ENCODE assay signal across 9 mouse cellular contexts in the genomic region with DNA sequence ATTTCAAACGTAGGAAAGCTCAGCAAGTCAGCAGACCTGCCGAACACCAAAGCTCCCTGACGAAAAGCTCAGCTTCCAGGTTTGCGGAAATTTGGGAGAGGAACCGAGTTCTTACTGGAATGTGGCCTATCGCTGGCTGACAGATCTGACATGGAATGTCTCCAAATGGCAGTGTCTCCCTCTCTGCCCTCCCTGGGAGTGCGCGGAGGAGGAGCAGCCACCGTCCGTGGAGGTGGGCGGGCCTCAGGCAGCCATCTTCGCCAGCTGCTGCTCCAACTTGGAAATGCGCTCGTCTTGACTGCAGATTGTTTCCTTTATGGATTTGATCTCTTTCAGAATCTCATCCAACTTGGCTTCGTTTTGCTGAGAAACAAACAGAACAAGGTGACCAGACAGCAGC. TPM values are rescaled to one million over a fixed set of nuclear protein-coding genes. Genes with fewer than 3 reads are reported as not detected.
A peak's percentile ranks its signal among the peaks of the same experiment; 100 is the strongest.
DNase-seq lines count a peak whose midpoint lies in the region; ATAC-seq and TF ChIP-seq lines count a peak whose summit lies in the region.
"Had no signal": no experiment of that assay in that cellular context is flagged by ENCODE, and none has a peak within 500 bp of the region (broad histone marks: within the 10 kb centered on the region; RNA-seq: fewer than 3 reads in every experiment).

No protein-coding gene starts in this region.

- 0 out of 2 replicates have a peak overlapping the region, but pooled peaks have one; percentile 42 for H3K27ac ChIP-seq in neural tube, embryonic 11.5 days (ENCODE audit: low read depth, low read length)
- H3K27ac ChIP-seq in embryonic fibroblast, embryonic 13.5 days (ENCODE audit: insufficient read depth, low read length) = peak overlapping the region; percentile 42
- no peak overlapping the region for H3K27ac ChIP-seq in liver, postnatal 0 days (ENCODE audit: low read depth)
- H3K27ac ChIP-seq: midbrain, embryonic 10.5 days had no signal

- H3K4me1 ChIP-seq in neural tube, embryonic 11.5 days (ENCODE audit: control insufficient read depth, insufficient read depth, low read length) = no peaks in the 10 kb centered on the region
- H3K4me1 ChIP-seq in embryonic fibroblast, embryonic 13.5 days (ENCODE audit: control insufficient read depth, insufficient read depth, low read length) = no peaks in the 10 kb centered on the region
- peaks cover 4% of the 10 kb centered on the region; the same call in 1 of the 2 replicates for H3K4me1 ChIP-seq in liver, postnatal 0 days (ENCODE audit: insufficient read depth)
- H3K4me1 ChIP-seq: midbrain, embryonic 10.5 days had no signal

- H3K4me3 ChIP-seq in neural tube, embryonic 11.5 days (ENCODE audit: low read depth, low read length) = no peak overlapping the region
- no peak overlapping the region for H3K4me3 ChIP-seq in embryonic fibroblast, embryonic 13.5 days (ENCODE audit: insufficient read depth, low read length)
- no peak overlapping the region for H3K4me3 ChIP-seq in liver, postnatal 0 days (ENCODE audit: low read depth, low read length)
- H3K4me3 ChIP-seq: midbrain, embryonic 10.5 days had no signal

- H3K9ac ChIP-seq in neural tube, embryonic 11.5 days (ENCODE audit: low read length) = no peak overlapping the region
- no peak overlapping the region for H3K9ac ChIP-seq in liver, postnatal 0 days (replicated peaks)

- TF ChIP-seq CTCF in embryonic fibroblast, embryonic 13.5 days (IDR thresholded peaks at IDR 0.05; ENCODE audit: borderline replicate concordance, insufficient read depth, low read length) = no peak
- TF ChIP-seq CTCF in liver, postnatal 0 days (IDR thresholded peaks at IDR 0.05; ENCODE audit: low read depth) = no peak

- no peak overlapping the region for H3K4me2 ChIP-seq in neural tube, embryonic 11.5 days (ENCODE audit: low read depth)
- H3K4me2 ChIP-seq in liver, postnatal 0 days (ENCODE audit: low read depth, low read length) = no peak overlapping the region

- no peaks in the 10 kb centered on the region for H3K27me3 ChIP-seq in neural tube, embryonic 11.5 days (ENCODE audit: control insufficient read depth, insufficient read depth, low read length)
- no peaks in the 10 kb centered on the region for H3K27me3 ChIP-seq in liver, postnatal 0 days (ENCODE audit: insufficient read depth, low read length)

- no peak for TF ChIP-seq POLR2A in embryonic fibroblast, embryonic 13.5 days (IDR thresholded peaks at IDR 0.05; ENCODE audit: low read depth, low read length)

- DNase-seq in frontal cortex, postnatal 25 days (ENCODE audit: low spot score in 2 of 2) = no peak
- no peak for DNase-seq in neural tube, embryonic 11.5 days (ENCODE audit: low spot score)
- no peak for DNase-seq in neural tube, embryonic 10.5 days (ENCODE audit: extremely low spot score, low spot score)
- DNase-seq in ovary, postnatal 36 days (ENCODE audit: low spot score) = peak; percentile 51
- no peak for DNase-seq in liver, postnatal 0 days
- DNase-seq in c-Kit-positive CD71-positive TER-119-positive erythroid progenitor cells, embryonic 14.5 days (ENCODE audit: low spot score) = no peak

- H3K36me3 ChIP-seq in neural tube, embryonic 11.5 days (ENCODE audit: control insufficient read depth, insufficient read depth, low read length) = peaks cover 28% of the 10 kb centered on the region
- H3K36me3 ChIP-seq in liver, postnatal 0 days (replicated peaks; ENCODE audit: insufficient read depth, low read length) = peaks cover 43% of the 10 kb centered on the region

- peak; percentile 68 for ATAC-seq in frontal cortex, adult (ENCODE audit: low TSS enrichment)
- no peak for ATAC-seq in neural tube, embryonic 11.5 days (ENCODE audit: insufficient read depth, low FRiP score, low TSS enrichment)
- ATAC-seq in liver, postnatal 0 days = no peak

- no peak for TF ChIP-seq EP300 in liver, postnatal 0 days (IDR thresholded peaks at IDR 0.05; ENCODE audit: low read depth)

- 88% methylated on average over 15 of the region's 15 CpGs for WGBS in neural tube, embryonic 11.5 days
- WGBS in liver, postnatal 0 days (ENCODE audit: insufficient replicate concordance) = 89% methylated on average over 15 of the region's 15 CpGs

- no peaks in the 10 kb centered on the region for H3K9me3 ChIP-seq in neural tube, embryonic 11.5 days (ENCODE audit: control insufficient read depth, low read length)
- no peaks in the 10 kb centered on the region for H3K9me3 ChIP-seq in liver, postnatal 0 days (ENCODE audit: low read length)
- H3K9me3 ChIP-seq: midbrain, embryonic 10.5 days had no signal

RNA-seq across cellular contexts. Expression of a gene that starts 11.7 kb away (rescaled TPM):
- 1.7 and 2.8 TPM in 2 replicates for polyA plus RNA-seq in neural tube, embryonic 11.5 days (2014; fragmentation: Nextera tagmentation; extraction: Ambion mirVana)
- 0.74 TPM in 1 of 2 replicates, not detected in the other for polyA plus RNA-seq in embryonic fibroblast, embryonic 13.5 days (2011; ENCODE audit: insufficient read length, low read depth, missing spikeins)
- polyA plus RNA-seq in liver, postnatal 0 days (2015; fragmentation: Nextera tagmentation; extraction: Ambion mirVana) = 18.9 and 21.5 TPM in 2 replicates

RNA-seq across cellular contexts. Expression of a gene that starts 43.8 kb away (rescaled TPM):
- polyA plus RNA-seq in neural tube, embryonic 11.5 days (2014; fragmentation: Nextera tagmentation; extraction: Ambion mirVana) = 29.3 and 36.5 TPM in 2 replicates
- polyA plus RNA-seq in embryonic fibroblast, embryonic 13.5 days (2011; ENCODE audit: insufficient read length, low read depth, missing spikeins) = 66.6 and 92.8 TPM in 2 replicates
- polyA plus RNA-seq in liver, postnatal 0 days (2015; fragmentation: Nextera tagmentation; extraction: Ambion mirVana) = 3.2 and 3.4 TPM in 2 replicates
